Mouse (Mus musculus): ENCODE results near the gene Man2b1. TPM values are rescaled to one million over a fixed set of nuclear protein-coding genes. Genes with fewer than 3 reads are reported as not detected.
A peak's percentile ranks its signal among the peaks of the same experiment; 100 is the strongest.
"Not testable (repeated sequence)": the region's sequence is repeated elsewhere in the genome, so short reads cannot be mapped to it uniquely, and the experiment has no call there.

Gene Man2b1
- polyA plus RNA-seq, 1 experiment from 2014 or later = 39.5 TPM

DNA sequence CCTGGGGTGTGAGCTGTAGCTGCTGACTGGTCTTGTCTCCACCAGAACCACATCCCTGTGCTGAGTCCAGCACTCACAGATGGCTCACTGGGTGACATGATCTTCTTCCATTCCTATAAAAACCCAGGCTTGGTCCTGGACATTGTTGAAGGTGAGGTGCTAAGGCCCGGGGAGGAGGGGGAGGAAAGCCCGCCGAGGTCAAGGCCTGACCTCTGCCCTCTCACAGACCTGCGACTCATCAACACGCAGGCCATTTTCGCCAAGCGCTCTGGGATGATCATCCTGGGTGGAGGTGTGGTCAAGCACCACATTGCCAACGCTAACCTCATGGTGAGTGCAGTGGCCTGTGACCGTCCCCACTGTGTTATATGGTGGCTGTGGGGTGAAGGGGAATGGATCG lies 8.9 kb upstream of the Man2b1 start:
- no peak overlapping the region for H3K27ac ChIP-seq (replicated peaks)
- H3K4me1 ChIP-seq = peaks cover 10% of the 10 kb centered on the region; the same call in 1 of the 2 replicates
- H3K9me3 ChIP-seq (replicated peaks) = no peaks in the 10 kb centered on the region
- peaks cover 43% of the 10 kb centered on the region for H3K36me3 ChIP-seq
- ATAC-seq (ENCODE audit: insufficient number of reproducible peaks, low FRiP score, low TSS enrichment, low read depth) = no peak
- H3K4me2 ChIP-seq (replicated peaks) = no peak overlapping the region
- H3K4me3 ChIP-seq (replicated peaks) = no peak overlapping the region
- 75% methylated on average over 10 of the region's 10 CpGs for WGBS
- H3K27me3 ChIP-seq = no peaks in the 10 kb centered on the region
- H3K9ac ChIP-seq = no peak overlapping the region

DNA sequence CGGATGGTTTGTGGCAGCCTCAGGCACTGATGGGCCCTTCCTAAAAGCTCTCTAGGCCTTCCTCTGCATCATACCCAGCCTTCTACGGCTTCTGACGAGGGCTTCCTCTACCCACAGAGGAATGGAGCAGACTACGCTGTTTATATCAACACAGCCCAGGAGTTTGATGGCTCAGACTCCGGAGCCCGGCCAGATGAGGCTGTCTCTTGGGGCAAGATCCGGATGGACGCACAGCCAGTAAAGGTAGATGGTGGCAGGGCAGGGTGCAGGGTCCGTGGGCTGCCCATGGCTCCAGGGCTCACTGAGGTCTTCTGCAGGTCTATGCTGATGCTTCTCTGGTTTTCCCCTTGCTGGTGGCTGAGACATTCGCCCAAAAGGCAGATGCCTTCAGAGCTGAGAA lies 8.5 kb upstream of the Man2b1 start:
- peaks cover 43% of the 10 kb centered on the region for H3K36me3 ChIP-seq
- peaks cover 13% of the 10 kb centered on the region for H3K4me1 ChIP-seq
- H3K9me3 ChIP-seq (replicated peaks) = no peaks in the 10 kb centered on the region
- 89% methylated on average over 10 of the region's 10 CpGs for WGBS
- no peak overlapping the region for H3K27ac ChIP-seq (replicated peaks)
- no peak overlapping the region for H3K4me3 ChIP-seq (replicated peaks)
- H3K9ac ChIP-seq = no peak overlapping the region
- H3K27me3 ChIP-seq = no peaks in the 10 kb centered on the region
- no peak for ATAC-seq (ENCODE audit: insufficient number of reproducible peaks, low FRiP score, low TSS enrichment, low read depth)
- H3K4me2 ChIP-seq (replicated peaks) = no peak overlapping the region

GRCm38 (mm10) chr8:85076001-85076400 lies 7.1 kb upstream of the Man2b1 start:
- peaks cover 43% of the 10 kb centered on the region for H3K36me3 ChIP-seq
- H3K27ac ChIP-seq (replicated peaks) = no peak overlapping the region
- 85% methylated on average over 9 of the region's 9 CpGs for WGBS
- H3K4me2 ChIP-seq (replicated peaks) = no peak overlapping the region
- ATAC-seq (ENCODE audit: insufficient number of reproducible peaks, low FRiP score, low TSS enrichment, low read depth) = no peak
- H3K4me1 ChIP-seq = peaks cover 18% of the 10 kb centered on the region
- H3K4me3 ChIP-seq (replicated peaks) = no peak overlapping the region
- H3K9me3 ChIP-seq (replicated peaks) = no peaks in the 10 kb centered on the region
- no peak overlapping the region for H3K9ac ChIP-seq
- H3K27me3 ChIP-seq = no peaks in the 10 kb centered on the region

GRCm38 (mm10) chr8:85076993-85077392 lies 6.1 kb upstream of the Man2b1 start:
- Histone ChIP-seq H3K4me1 (peaks cover 26% of the 10 kb centered on the region), H3K27me3 (no peaks in the 10 kb centered on the region), H3K9ac (no peak overlapping the region), H3K36me3 (peaks cover 43% of the 10 kb centered on the region), H3K9me3 (replicated peaks) (no peaks in the 10 kb centered on the region), H3K4me3 (replicated peaks) (no peak overlapping the region), H3K27ac (replicated peaks) (no peak overlapping the region), H3K4me2 (replicated peaks) (no peak overlapping the region)
- 2% methylated on average over 2 of the region's 2 CpGs for WGBS
- no peak for ATAC-seq (ENCODE audit: insufficient number of reproducible peaks, low FRiP score, low TSS enrichment, low read depth)

GRCm38 (mm10) chr8:85080214-85080531 lies 2.9 kb upstream of the Man2b1 start:
- peaks cover 28% of the 10 kb centered on the region for H3K36me3 ChIP-seq
- peak overlapping the region; percentile 83 for H3K4me3 ChIP-seq (replicated peaks)
- no peaks in the 10 kb centered on the region for H3K9me3 ChIP-seq (replicated peaks)
- peaks cover 32% of the 10 kb centered on the region for H3K4me1 ChIP-seq
- under 1% methylated on average over 25 of the region's 25 CpGs for WGBS
- ATAC-seq (ENCODE audit: insufficient number of reproducible peaks, low FRiP score, low TSS enrichment, low read depth) = no peak
- H3K27ac ChIP-seq (replicated peaks) = peak overlapping the region; percentile 87
- H3K4me2 ChIP-seq (replicated peaks) = peak overlapping the region; percentile 93
- peak overlapping the region; percentile 93 for H3K9ac ChIP-seq
- H3K27me3 ChIP-seq = no peaks in the 10 kb centered on the region

DNA sequence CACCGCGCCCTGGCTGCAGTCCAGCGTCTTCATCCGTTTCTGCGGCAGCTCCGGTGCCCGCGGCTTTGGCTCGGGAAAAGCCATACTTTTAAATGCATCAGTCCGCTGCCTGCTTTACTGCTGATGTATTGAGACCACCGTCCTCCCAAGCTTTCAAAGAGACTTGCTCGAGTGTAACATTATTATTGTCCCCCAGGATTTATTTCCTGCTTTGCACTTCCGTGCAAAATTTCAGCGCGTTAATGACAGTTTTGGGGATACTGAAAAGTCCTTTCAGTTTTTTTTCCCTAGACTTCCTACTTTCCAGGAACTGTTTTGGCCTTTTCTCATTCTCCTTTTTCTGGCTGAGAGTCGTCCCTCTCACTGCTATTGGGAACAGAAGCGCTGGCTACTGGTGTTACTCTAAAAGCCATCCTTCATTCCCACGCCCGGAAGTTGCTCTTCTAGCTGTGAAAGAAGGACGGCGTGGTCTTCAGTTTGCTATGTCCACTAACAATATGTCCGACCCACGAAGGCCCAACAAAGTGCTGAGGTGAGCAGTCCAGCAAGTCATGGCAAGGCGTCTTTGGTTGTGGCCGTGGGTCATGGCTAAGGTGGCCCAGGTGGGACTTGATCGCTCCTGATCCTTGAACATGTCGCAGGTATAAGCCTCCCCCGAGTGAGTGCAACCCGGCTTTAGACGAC lies 2.4 kb upstream of the Man2b1 start, which contains the start of gene Wdr83os:
TSS of gene Wdr83os (plus strand) at position 209 of the 684 bp plus-strand sequence.
- 0% methylated on average over 30 of the region's 30 CpGs for WGBS
- H3K36me3 ChIP-seq = peaks cover 28% of the 10 kb centered on the region
- no peaks in the 10 kb centered on the region for H3K9me3 ChIP-seq (replicated peaks)
- H3K27me3 ChIP-seq = no peaks in the 10 kb centered on the region
- peak within 1 kb of the TSS; percentile 93 for H3K4me2 ChIP-seq (replicated peaks)
- H3K4me3 ChIP-seq (replicated peaks) = peak within 1 kb of the TSS; percentile 83
- peaks cover 32% of the 10 kb centered on the region for H3K4me1 ChIP-seq
- ATAC-seq (ENCODE audit: insufficient number of reproducible peaks, low FRiP score, low TSS enrichment, low read depth) = no peak
- H3K9ac ChIP-seq = peak within 1 kb of the TSS; percentile 93
- H3K27ac ChIP-seq (replicated peaks) = peak within 1 kb of the TSS; percentile 87

DNA sequence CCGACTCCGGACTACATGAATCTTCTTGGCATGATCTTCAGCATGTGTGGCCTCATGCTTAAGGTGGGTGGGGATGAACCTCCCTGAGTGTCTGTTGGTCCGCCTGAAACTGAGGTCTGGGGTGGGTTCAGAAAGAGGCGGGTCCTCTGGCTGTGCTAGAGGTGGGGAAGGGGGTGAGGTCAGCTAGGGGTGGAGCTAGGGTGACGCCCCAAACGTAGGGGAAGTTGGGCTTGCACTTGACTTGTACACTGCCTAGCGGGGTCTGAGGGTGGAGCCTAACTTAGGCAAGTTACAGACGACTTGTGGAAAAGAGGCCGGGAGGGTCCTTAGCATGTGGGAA lies 1.9 kb upstream of the Man2b1 start, which contains the start of gene Wdr83:
TSS of gene Wdr83 (minus strand) at position 91 of the 340 bp plus-strand sequence.
- Histone ChIP-seq H3K36me3 (peaks cover 24% of the 10 kb centered on the region), H3K9ac (peak within 1 kb of the TSS; percentile 93), H3K9me3 (replicated peaks) (no peaks in the 10 kb centered on the region), H3K27me3 (no peaks in the 10 kb centered on the region), H3K4me1 (peaks cover 32% of the 10 kb centered on the region), H3K27ac (replicated peaks) (peak within 1 kb of the TSS; percentile 87), H3K4me2 (replicated peaks) (peak within 1 kb of the TSS; percentile 93), H3K4me3 (replicated peaks) (peak within 1 kb of the TSS; percentile 83)
- ATAC-seq (ENCODE audit: insufficient number of reproducible peaks, low FRiP score, low TSS enrichment, low read depth) = peak; percentile 44; the same call in 1 of the 2 replicates
- WGBS = 0% methylated on average over 9 of the region's 9 CpGs

GRCm38 (mm10) chr8:85082169-85082568 lies 901 bp upstream of the Man2b1 start:
- ATAC-seq (ENCODE audit: insufficient number of reproducible peaks, low FRiP score, low TSS enrichment, low read depth); H3K9me3 ChIP-seq (replicated peaks); H3K27me3 ChIP-seq; H3K4me3 ChIP-seq (replicated peaks); H3K9ac ChIP-seq; H3K4me2 ChIP-seq (replicated peaks): not testable (repeated sequence)
- Histone ChIP-seq H3K27ac (replicated peaks) (0 out of 2 replicates have a peak overlapping the region, but pooled peaks have one; percentile 65), H3K4me1 (peaks cover 32% of the 10 kb centered on the region), H3K36me3 (peaks cover 22% of the 10 kb centered on the region)
- WGBS = 91% methylated on average over 4 of the region's 4 CpGs

- H3K27me3 ChIP-seq = no peaks in the 10 kb centered on the region
- WGBS = 86% methylated on average over 8 of the region's 8 CpGs
- no peak overlapping the region for H3K4me3 ChIP-seq (replicated peaks)
- H3K4me1 ChIP-seq = peaks cover 29% of the 10 kb centered on the region
- no peaks in the 10 kb centered on the region for H3K9me3 ChIP-seq (replicated peaks)
- H3K27ac ChIP-seq (replicated peaks) = no peak overlapping the region
- H3K9ac ChIP-seq = no peak overlapping the region
- H3K36me3 ChIP-seq = peaks cover 28% of the 10 kb centered on the region
- ATAC-seq (ENCODE audit: insufficient number of reproducible peaks, low FRiP score, low TSS enrichment, low read depth) = no peak
- no peak overlapping the region for H3K4me2 ChIP-seq (replicated peaks)
Measured at GRCm38 (mm10) chr8:85084633-85085032, 1.6 kb downstream of the Man2b1 start.

- Histone ChIP-seq H3K36me3 (peaks cover 33% of the 10 kb centered on the region), H3K4me3 (replicated peaks) (no peak overlapping the region), H3K9ac (no peak overlapping the region), H3K4me1 (peaks cover 23% of the 10 kb centered on the region), H3K4me2 (replicated peaks) (no peak overlapping the region), H3K27me3 (no peaks in the 10 kb centered on the region), H3K27ac (replicated peaks) (no peak overlapping the region), H3K9me3 (replicated peaks) (no peaks in the 10 kb centered on the region)
- no peak for ATAC-seq (ENCODE audit: insufficient number of reproducible peaks, low FRiP score, low TSS enrichment, low read depth)
- WGBS = 78% methylated on average over 3 of the region's 3 CpGs
Measured at GRCm38 (mm10) chr8:85086238-85086637, 3.2 kb downstream of the Man2b1 start.

DNA sequence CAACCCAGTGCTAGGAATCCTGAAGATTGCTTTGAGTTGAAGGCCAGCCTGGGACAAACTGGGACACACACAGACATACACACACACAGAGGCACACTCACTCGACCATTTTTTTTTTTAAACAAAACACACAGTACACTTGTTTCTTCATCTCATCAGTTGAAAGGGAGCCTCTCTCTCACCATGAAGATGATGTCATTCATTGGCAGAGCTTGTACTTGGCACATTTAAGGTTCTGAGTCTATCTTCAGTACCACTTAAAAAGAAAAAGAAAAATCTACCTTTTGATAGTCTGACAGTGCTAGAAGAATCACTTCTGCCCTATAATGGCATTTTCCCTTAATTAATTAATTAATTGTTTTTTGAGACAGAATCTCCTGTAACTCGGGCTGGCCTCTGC lies 5.7 kb downstream of the Man2b1 start:
- Histone ChIP-seq H3K27me3 (no peaks in the 10 kb centered on the region), H3K9me3 (replicated peaks) (no peaks in the 10 kb centered on the region), H3K4me3 (replicated peaks) (no peak overlapping the region), H3K36me3 (peaks cover 49% of the 10 kb centered on the region), H3K4me2 (replicated peaks) (no peak overlapping the region), H3K27ac (replicated peaks) (no peak overlapping the region), H3K4me1 (peaks cover 5% of the 10 kb centered on the region), H3K9ac (no peak overlapping the region)
- WGBS = 80% methylated on average over 2 of the region's 2 CpGs
- ATAC-seq (ENCODE audit: insufficient number of reproducible peaks, low FRiP score, low TSS enrichment, low read depth) = no peak

GRCm38 (mm10) chr8:85090856-85091255 lies 7.8 kb downstream of the Man2b1 start:
- ATAC-seq (ENCODE audit: insufficient number of reproducible peaks, low FRiP score, low TSS enrichment, low read depth) = no peak
- Histone ChIP-seq H3K4me3 (replicated peaks) (no peak overlapping the region), H3K4me1 (no peaks in the 10 kb centered on the region), H3K9me3 (replicated peaks) (no peaks in the 10 kb centered on the region), H3K9ac (no peak overlapping the region), H3K4me2 (replicated peaks) (no peak overlapping the region), H3K36me3 (peaks cover 56% of the 10 kb centered on the region), H3K27ac (replicated peaks) (no peak overlapping the region), H3K27me3 (no peaks in the 10 kb centered on the region)
- 89% methylated on average over 11 of the region's 11 CpGs for WGBS

Measured in embryonic facial prominence, embryonic 15.5 days (tissue).